Mouse (Mus musculus): Measurements from ENCODE around the gene Pi4ka. TPM values are rescaled to one million over a fixed set of nuclear protein-coding genes. Genes with fewer than 3 reads are reported as not detected.

The Pi4ka gene
- total and polyA plus RNA-seq, 2 experiments, result 17.9 to 21.4 TPM

GRCm38 (mm10) chr16:17345141-17345812 is 60.8 kb downstream of the Pi4ka start:
- 5% methylated on average over 8 of the region's 8 CpGs for whole genome bisulfite sequencing
- peaks cover 51% of the 10 kb centered on the region for H3K36me3 ChIP-seq (ENCODE audit: control insufficient read depth, insufficient read depth, low read length)
- DNase-seq (ENCODE audit: extremely low read depth, low read depth, low spot score), result peak; percentile 92
- no peak overlapping the region for H3K9ac ChIP-seq (ENCODE audit: low read depth, low read length)
- no peaks in the 10 kb centered on the region for H3K27me3 ChIP-seq (ENCODE audit: control insufficient read depth, insufficient read depth, low read length)
- no peak overlapping the region for H3K4me3 ChIP-seq (ENCODE audit: insufficient read depth, low read depth, low read length)
- TF ChIP-seq POLR2A (IDR thresholded peaks at IDR 0.05; ENCODE audit: extremely low read depth, insufficient read depth, low read length), result no peak
- no peak for TF ChIP-seq CTCF (IDR thresholded peaks at IDR 0.05; ENCODE audit: low read depth, low read length)
- H3K27ac ChIP-seq (replicated peaks; ENCODE audit: insufficient read depth, low read depth, low read length), result peak overlapping the region; percentile 64
- H3K79me2 ChIP-seq (ENCODE audit: control insufficient read depth, insufficient read depth, low read length), result no peaks in the 10 kb centered on the region; the same call in 1 of the 2 replicates
- peaks cover 40% of the 10 kb centered on the region for H3K4me1 ChIP-seq (ENCODE audit: control insufficient read depth, insufficient read depth, low read length)

GRCm38 (mm10) chr16:17341847-17342246 is 64.3 kb downstream of the Pi4ka start:
- 86% methylated on average over 4 of the region's 4 CpGs for WGBS

GRCm38 (mm10) chr16:17340705-17341104 is 65.4 kb downstream of the Pi4ka start:
- H3K27me3 ChIP-seq (ENCODE audit: control insufficient read depth, insufficient read depth, low read length), result no peaks in the 10 kb centered on the region
- H3K27ac ChIP-seq (replicated peaks; ENCODE audit: insufficient read depth, low read depth, low read length), result 0 out of 2 replicates have a peak overlapping the region, but pooled peaks have one; percentile 1
- H3K4me3 ChIP-seq (ENCODE audit: insufficient read depth, low read depth, low read length), result no peak overlapping the region
- H3K4me1 ChIP-seq (ENCODE audit: control insufficient read depth, insufficient read depth, low read length), result peaks cover 52% of the 10 kb centered on the region
- peaks cover 15% of the 10 kb centered on the region; the same call in 1 of the 2 replicates for H3K79me2 ChIP-seq (ENCODE audit: control insufficient read depth, insufficient read depth, low read length)
- WGBS, result 52% methylated on average over 2 of the region's 2 CpGs
- TF ChIP-seq POLR2A (IDR thresholded peaks at IDR 0.05; ENCODE audit: extremely low read depth, insufficient read depth, low read length) (no peak), CTCF (IDR thresholded peaks at IDR 0.05; ENCODE audit: low read depth, low read length) (no peak)
- H3K9ac ChIP-seq (ENCODE audit: low read depth, low read length), result no peak overlapping the region
- DNase-seq (ENCODE audit: extremely low read depth, low read depth, low spot score), result peak; percentile 41
- H3K36me3 ChIP-seq (ENCODE audit: control insufficient read depth, insufficient read depth, low read length), result peaks cover 65% of the 10 kb centered on the region

More at GRCm38 (mm10) chr16:17341847-17342246, 64.3 kb downstream of the Pi4ka start:
- Histone ChIP-seq H3K36me3 (ENCODE audit: control insufficient read depth, insufficient read depth, low read length) (peaks cover 54% of the 10 kb centered on the region), H3K4me3 (ENCODE audit: insufficient read depth, low read depth, low read length) (no peak overlapping the region), H3K27ac (replicated peaks; ENCODE audit: insufficient read depth, low read depth, low read length) (no peak overlapping the region), H3K9ac (ENCODE audit: low read depth, low read length) (no peak overlapping the region), H3K79me2 (ENCODE audit: control insufficient read depth, insufficient read depth, low read length) (peaks cover 5% of the 10 kb centered on the region; the same call in 1 of the 2 replicates), H3K27me3 (ENCODE audit: control insufficient read depth, insufficient read depth, low read length) (no peaks in the 10 kb centered on the region), H3K4me1 (ENCODE audit: control insufficient read depth, insufficient read depth, low read length) (peaks cover 50% of the 10 kb centered on the region)
- DNase-seq (ENCODE audit: extremely low read depth, low read depth, low spot score), result no peak
- TF ChIP-seq CTCF (IDR thresholded peaks at IDR 0.05; ENCODE audit: low read depth, low read length), result no peak
- TF ChIP-seq POLR2A (IDR thresholded peaks at IDR 0.05; ENCODE audit: extremely low read depth, insufficient read depth, low read length), result no peak

GRCm38 (mm10) chr16:17339701-17340100 is 66.4 kb downstream of the Pi4ka start:
- peaks cover 15% of the 10 kb centered on the region; the same call in 1 of the 2 replicates for H3K79me2 ChIP-seq (ENCODE audit: control insufficient read depth, insufficient read depth, low read length)
- WGBS, result 71% methylated on average over 7 of the region's 7 CpGs
- H3K4me1 ChIP-seq (ENCODE audit: control insufficient read depth, insufficient read depth, low read length), result peaks cover 55% of the 10 kb centered on the region
- no peaks in the 10 kb centered on the region for H3K27me3 ChIP-seq (ENCODE audit: control insufficient read depth, insufficient read depth, low read length)
- TF ChIP-seq POLR2A (IDR thresholded peaks at IDR 0.05; ENCODE audit: extremely low read depth, insufficient read depth, low read length) (no peak), CTCF (IDR thresholded peaks at IDR 0.05; ENCODE audit: low read depth, low read length) (no peak)
- no peak for DNase-seq (ENCODE audit: extremely low read depth, low read depth, low spot score)
- H3K36me3 ChIP-seq (ENCODE audit: control insufficient read depth, insufficient read depth, low read length), result peaks cover 68% of the 10 kb centered on the region
- H3K27ac ChIP-seq (replicated peaks; ENCODE audit: insufficient read depth, low read depth, low read length), result no peak overlapping the region; the same call in 1 of the 2 replicates
- H3K9ac ChIP-seq (ENCODE audit: low read depth, low read length), result no peak overlapping the region
- no peak overlapping the region for H3K4me3 ChIP-seq (ENCODE audit: insufficient read depth, low read depth, low read length)

GRCm38 (mm10) chr16:17336089-17336488 is 70.0 kb downstream of the Pi4ka start:
- TF ChIP-seq CTCF (IDR thresholded peaks at IDR 0.05; ENCODE audit: low read depth, low read length), result no peak
- TF ChIP-seq POLR2A (IDR thresholded peaks at IDR 0.05; ENCODE audit: extremely low read depth, insufficient read depth, low read length), result no peak
- H3K27ac ChIP-seq (replicated peaks; ENCODE audit: insufficient read depth, low read depth, low read length), result peak overlapping the region; percentile 31

GRCm38 (mm10) chr16:17334574-17334973 is 71.5 kb downstream of the Pi4ka start:
- no peaks in the 10 kb centered on the region for H3K27me3 ChIP-seq (ENCODE audit: control insufficient read depth, insufficient read depth, low read length)
- TF ChIP-seq CTCF (IDR thresholded peaks at IDR 0.05; ENCODE audit: low read depth, low read length) (no peak), POLR2A (IDR thresholded peaks at IDR 0.05; ENCODE audit: extremely low read depth, insufficient read depth, low read length) (no peak)
- DNase-seq (ENCODE audit: extremely low read depth, low read depth, low spot score), result no peak
- H3K9ac ChIP-seq (ENCODE audit: low read depth, low read length), result peak overlapping the region; percentile 32; the same call in 1 of the 2 replicates
- peaks cover 37% of the 10 kb centered on the region for H3K36me3 ChIP-seq (ENCODE audit: control insufficient read depth, insufficient read depth, low read length)
- H3K4me3 ChIP-seq (ENCODE audit: insufficient read depth, low read depth, low read length), result no peak overlapping the region
- H3K4me1 ChIP-seq (ENCODE audit: control insufficient read depth, insufficient read depth, low read length), result peaks cover 35% of the 10 kb centered on the region
- peaks cover 18% of the 10 kb centered on the region; the same call in 1 of the 2 replicates for H3K79me2 ChIP-seq (ENCODE audit: control insufficient read depth, insufficient read depth, low read length)
- peak overlapping the region; percentile 34 for H3K27ac ChIP-seq (replicated peaks; ENCODE audit: insufficient read depth, low read depth, low read length)

More at GRCm38 (mm10) chr16:17336089-17336488, 70.0 kb downstream of the Pi4ka start:
- peak; percentile 57 for DNase-seq (ENCODE audit: extremely low read depth, low read depth, low spot score)
- WGBS, result 11% methylated on average over 1 of the region's 1 CpGs
- Histone ChIP-seq H3K4me1 (ENCODE audit: control insufficient read depth, insufficient read depth, low read length) (peaks cover 38% of the 10 kb centered on the region), H3K9ac (ENCODE audit: low read depth, low read length) (peak overlapping the region; percentile 14; the same call in 1 of the 2 replicates), H3K36me3 (ENCODE audit: control insufficient read depth, insufficient read depth, low read length) (peaks cover 45% of the 10 kb centered on the region), H3K4me3 (ENCODE audit: insufficient read depth, low read depth, low read length) (peak overlapping the region; percentile 29; the same call in 1 of the 2 replicates), H3K27me3 (ENCODE audit: control insufficient read depth, insufficient read depth, low read length) (no peaks in the 10 kb centered on the region), H3K79me2 (ENCODE audit: control insufficient read depth, insufficient read depth, low read length) (peaks cover 18% of the 10 kb centered on the region; the same call in 1 of the 2 replicates)
